Mouse (Mus musculus) ES-Bruce4 (cell line): ENCODE measurements around the gene Fam229a.

Experiments
- CTCF ChIP-seq: IDR thresholded peaks from one replicate; pipeline ENCODE4 v1.8.1; 2011; ENCODE audit warnings: low read depth, low read length
- POLR2A ChIP-seq: IDR thresholded peaks from one replicate; pipeline ENCODE4 v1.8.1; 2011; ENCODE audit warnings: low read length; ENCODE audit not compliant: insufficient read depth

DNA sequence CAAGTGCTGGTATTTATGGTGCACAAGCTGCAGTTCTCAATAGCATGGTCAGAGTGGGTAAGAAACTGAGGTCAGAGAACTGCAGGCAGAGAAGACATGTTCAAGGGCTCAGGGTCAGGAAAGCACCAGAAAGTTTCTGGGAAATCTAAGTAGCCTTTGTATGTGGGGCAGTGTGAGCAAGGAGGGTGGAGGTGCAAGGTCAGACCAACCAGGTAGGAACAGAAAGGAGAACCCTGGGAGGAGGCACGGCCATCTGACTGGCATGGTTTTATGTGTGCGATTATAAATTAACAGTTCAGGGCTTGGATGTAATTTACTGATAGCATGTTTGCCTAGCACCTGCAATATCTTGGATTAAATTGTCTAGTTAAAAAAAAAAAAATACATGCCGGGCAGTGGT, 31.3 kb upstream of the Fam229a start:
- no peak for TF ChIP-seq POLR2A
- TF ChIP-seq CTCF = no peak
